Mouse (Mus musculus) kidney, adult 2 months (tissue): Measurements from ENCODE around the gene Slc7a7.

ENCODE experiments used
- CTCF ChIP-seq: fragments of 200-500 bp; conservative IDR thresholded peaks from 2 replicates; pipeline ENCODE4 v1.5.1; 2011; ENCODE audit warnings: low read depth, mild to moderate bottlenecking, control low read depth, low read length, moderate library complexity, mixed read lengths; ENCODE audit not compliant: insufficient read depth, insufficient read length
- POLR2A ChIP-seq: fragments of 200-500 bp; IDR thresholded peaks from one replicate; pipeline ENCODE4 v1.6.1; 2011; ENCODE audit warnings: low read depth, low read length, control low read depth

DNA sequence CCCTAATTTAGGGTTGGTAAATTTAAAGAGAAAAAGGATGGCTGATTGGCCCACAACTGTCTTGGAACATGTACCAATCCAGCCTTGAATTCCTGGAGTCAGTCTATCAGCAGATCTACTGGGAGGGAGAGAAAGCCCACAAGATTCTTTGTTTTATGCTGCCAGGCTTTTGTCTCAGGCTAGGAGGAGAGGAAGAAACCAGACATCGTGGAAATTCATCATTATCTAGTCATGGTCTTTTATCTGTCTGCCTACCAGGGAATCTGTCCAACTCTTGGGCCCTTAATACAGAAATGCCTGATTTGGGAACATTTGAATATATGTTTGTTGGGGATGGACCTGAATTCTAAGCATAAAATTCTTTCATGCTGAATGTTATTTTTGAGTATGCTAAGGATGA, 8.0 kb upstream of the Slc7a7 start:
- TF ChIP-seq CTCF: no peak
- no peak for TF ChIP-seq POLR2A
